Mouse (Mus musculus): ENCODE data around the gene Rad51c. TPM values are rescaled to one million over a fixed set of nuclear protein-coding genes. Genes with fewer than 3 reads are reported as not detected.

Gene Rad51c
- polyA plus RNA-seq, 1 experiment from 2014 or later: 6.3 TPM

GRCm38 (mm10) chr11:87357317-87358300 is 47.1 kb downstream of the Rad51c start:
- Histone ChIP-seq H3K27me3 (no peaks in the 10 kb centered on the region), H3K36me3 (peaks cover 5% of the 10 kb centered on the region; the same call in 1 of the 2 replicates), H3K27ac (peak overlapping the region; percentile 93), H3K9me3 (no peaks in the 10 kb centered on the region), H3K4me1 (replicated peaks) (peaks cover 16% of the 10 kb centered on the region), H3K4me2 (replicated peaks) (peak overlapping the region; percentile 72), H3K4me3 (replicated peaks) (peak overlapping the region; percentile 92), H3K9ac (replicated peaks) (peak overlapping the region; percentile 95)
- 3% methylated on average over 31 of the region's 31 CpGs for WGBS
- ATAC-seq: peak; percentile 25

- H3K4me3 ChIP-seq (replicated peaks): no peak overlapping the region
- peaks cover 15% of the 10 kb centered on the region for H3K36me3 ChIP-seq
- H3K27ac ChIP-seq: no peak overlapping the region
- H3K27me3 ChIP-seq: no peaks in the 10 kb centered on the region
- no peak for ATAC-seq
- H3K4me1 ChIP-seq (replicated peaks): peaks cover 16% of the 10 kb centered on the region
- H3K4me2 ChIP-seq (replicated peaks): no peak overlapping the region
- no peak overlapping the region for H3K9ac ChIP-seq (replicated peaks)
- 100% methylated on average over 1 of the region's 1 CpGs for WGBS
- H3K9me3 ChIP-seq: no peaks in the 10 kb centered on the region
These were observed 49.9 kb downstream of the Rad51c start for GRCm38 (mm10) chr11:87354861-87355260.

- H3K9ac ChIP-seq (replicated peaks): no peak overlapping the region
- no peak overlapping the region for H3K4me3 ChIP-seq (replicated peaks)
- H3K4me1 ChIP-seq (replicated peaks): peaks cover 10% of the 10 kb centered on the region
- H3K36me3 ChIP-seq: peaks cover 15% of the 10 kb centered on the region
- no peaks in the 10 kb centered on the region for H3K9me3 ChIP-seq
- H3K27me3 ChIP-seq: no peaks in the 10 kb centered on the region
- no peak overlapping the region for H3K4me2 ChIP-seq (replicated peaks)
- WGBS: 85% methylated on average over 7 of the region's 7 CpGs
- ATAC-seq: no peak
- H3K27ac ChIP-seq: no peak overlapping the region
These were observed 51.0 kb downstream of the Rad51c start for GRCm38 (mm10) chr11:87353646-87354170.

Other genes with a start within 250 kb of the Rad51c start
- gene Ppm1e, start 45.9 kb downstream of the Rad51c start, polyA plus RNA-seq (2015; fragmentation: Nextera tagmentation; extraction: Ambion mirVana): 20.3 and 21.3 TPM in 2 replicates
- 0.19 and 0.38 TPM in 2 replicates for gene Tex14, start 111 bp upstream of the Rad51c start, polyA plus RNA-seq (2015; fragmentation: Nextera tagmentation; extraction: Ambion mirVana)
- not detected in 2 replicates for gene Gm11492, start 161.7 kb upstream of the Rad51c start, polyA plus RNA-seq (2015; fragmentation: Nextera tagmentation; extraction: Ambion mirVana)
- gene Sept4, start 163.9 kb upstream of the Rad51c start, polyA plus RNA-seq (2015; fragmentation: Nextera tagmentation; extraction: Ambion mirVana): 17.8 and 18.0 TPM in 2 replicates
- 61.8 and 66.6 TPM in 2 replicates for gene Mtmr4, start 187.2 kb upstream of the Rad51c start, polyA plus RNA-seq (2015; fragmentation: Nextera tagmentation; extraction: Ambion mirVana)
- gene Hsf5, start 212.2 kb upstream of the Rad51c start, polyA plus RNA-seq (2015; fragmentation: Nextera tagmentation; extraction: Ambion mirVana): 0.37 and 0.40 TPM in 2 replicates